Mouse (Mus musculus): ENCODE data around the gene Exog. TPM values are rescaled to one million over a fixed set of nuclear protein-coding genes. Genes with fewer than 3 reads are reported as not detected.

The Exog gene
- polyA plus RNA-seq, 1 experiment: 4.0 TPM

DNA sequence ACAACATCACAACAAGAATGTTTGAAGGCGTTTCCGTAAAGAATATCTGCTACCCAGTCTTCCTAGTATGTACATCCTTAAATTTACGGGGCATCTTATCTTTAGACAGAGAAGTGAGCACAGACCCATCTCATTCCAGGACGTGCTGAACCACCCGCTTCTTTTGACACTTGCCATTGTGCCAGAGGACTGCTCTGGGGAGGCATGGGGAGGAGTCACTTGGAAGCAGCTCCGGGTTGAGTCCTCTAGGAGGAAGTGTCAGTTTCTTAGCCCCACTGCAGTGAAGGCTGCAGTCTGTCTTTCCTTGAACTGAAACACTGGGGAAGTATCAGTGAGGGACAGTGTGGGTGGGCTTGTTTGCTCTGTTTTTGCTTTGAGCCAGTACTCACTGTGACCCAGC, 994 bp downstream of the Exog start:
- no peak for DNase-seq (ENCODE audit: low read depth, low spot score)
- 10% methylated on average over 6 of the region's 6 CpGs for WGBS

GRCm38 (mm10) chr9:119455967-119456366, 11.2 kb downstream of the Exog start:
- WGBS: 86% methylated on average over 14 of the region's 14 CpGs
- no peak for DNase-seq (ENCODE audit: low read depth, low spot score)

DNA sequence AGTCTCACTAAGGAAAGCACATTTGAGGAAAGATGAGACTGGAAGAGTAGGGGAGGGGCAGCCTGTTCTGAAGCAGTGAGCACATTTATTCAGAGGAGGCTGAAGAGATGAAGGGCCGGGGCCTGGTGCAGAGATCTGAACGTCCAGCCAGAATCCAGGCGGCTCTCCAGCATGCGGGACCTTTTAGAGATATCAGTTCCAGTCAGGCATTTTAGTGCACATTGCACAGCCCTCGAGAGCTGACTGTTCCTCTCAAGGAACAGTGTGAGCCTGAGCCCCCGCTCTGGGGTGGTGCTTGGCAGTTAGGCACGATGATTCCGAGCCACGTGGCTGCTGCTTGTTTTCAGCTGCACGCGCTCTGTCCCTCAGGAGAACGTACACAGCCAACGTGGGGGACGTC, 12.4 kb downstream of the Exog start:
- DNase-seq (ENCODE audit: low read depth, low spot score): no peak
- WGBS: 83% methylated on average over 14 of the region's 14 CpGs

- 46% methylated on average over 8 of the region's 8 CpGs for WGBS
These were observed 15.7 kb downstream of the Exog start for GRCm38 (mm10) chr9:119460410-119460809.

DNA sequence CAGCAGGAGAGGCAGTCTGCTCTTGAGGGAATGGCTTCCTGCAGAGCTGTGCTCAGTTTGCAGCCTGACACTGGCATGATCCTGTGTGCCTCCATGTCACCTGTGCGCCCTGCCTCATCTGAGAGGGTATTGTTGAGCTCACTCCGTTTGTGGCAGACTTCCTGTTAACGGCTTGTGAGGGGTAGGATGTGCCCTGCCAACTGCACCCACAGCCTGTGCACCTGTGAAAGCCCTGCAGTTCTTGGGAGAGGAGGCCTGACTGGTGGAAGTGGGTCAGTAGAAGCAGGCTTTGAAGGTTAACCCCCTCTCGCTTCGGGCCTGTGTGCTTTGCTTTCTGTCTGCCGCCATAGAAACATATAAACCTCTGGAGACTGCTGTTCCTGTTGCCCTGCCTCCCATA, 20.3 kb downstream of the Exog start:
- 89% methylated on average over 6 of the region's 6 CpGs for WGBS
- no peak for DNase-seq (ENCODE audit: low read depth, low spot score)

More at GRCm38 (mm10) chr9:119460410-119460809, 15.7 kb downstream of the Exog start:
- DNase-seq (ENCODE audit: low read depth, low spot score): no peak

DNA sequence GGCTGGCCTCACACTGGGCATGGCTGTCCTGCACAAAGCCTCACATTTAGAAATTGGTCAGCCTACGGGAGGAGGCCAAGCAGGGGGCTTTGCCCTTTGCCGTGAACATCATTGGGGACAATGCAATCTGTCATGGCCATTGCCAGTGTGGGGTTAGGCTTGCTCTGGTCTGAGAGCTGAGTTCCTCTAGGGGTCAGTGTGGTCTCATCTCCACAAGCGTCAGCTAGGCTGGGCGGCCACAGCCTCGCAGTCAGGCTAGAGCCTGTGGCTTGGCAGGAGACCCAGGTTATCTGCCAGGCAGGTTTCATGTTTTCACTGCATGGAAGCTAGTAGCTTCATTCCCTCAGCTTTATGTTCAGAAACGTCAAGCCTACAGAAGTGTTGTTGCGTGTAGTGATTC, 20.9 kb downstream of the Exog start:
- 78% methylated on average over 7 of the region's 7 CpGs for WGBS
- DNase-seq (ENCODE audit: low read depth, low spot score): no peak

DNA sequence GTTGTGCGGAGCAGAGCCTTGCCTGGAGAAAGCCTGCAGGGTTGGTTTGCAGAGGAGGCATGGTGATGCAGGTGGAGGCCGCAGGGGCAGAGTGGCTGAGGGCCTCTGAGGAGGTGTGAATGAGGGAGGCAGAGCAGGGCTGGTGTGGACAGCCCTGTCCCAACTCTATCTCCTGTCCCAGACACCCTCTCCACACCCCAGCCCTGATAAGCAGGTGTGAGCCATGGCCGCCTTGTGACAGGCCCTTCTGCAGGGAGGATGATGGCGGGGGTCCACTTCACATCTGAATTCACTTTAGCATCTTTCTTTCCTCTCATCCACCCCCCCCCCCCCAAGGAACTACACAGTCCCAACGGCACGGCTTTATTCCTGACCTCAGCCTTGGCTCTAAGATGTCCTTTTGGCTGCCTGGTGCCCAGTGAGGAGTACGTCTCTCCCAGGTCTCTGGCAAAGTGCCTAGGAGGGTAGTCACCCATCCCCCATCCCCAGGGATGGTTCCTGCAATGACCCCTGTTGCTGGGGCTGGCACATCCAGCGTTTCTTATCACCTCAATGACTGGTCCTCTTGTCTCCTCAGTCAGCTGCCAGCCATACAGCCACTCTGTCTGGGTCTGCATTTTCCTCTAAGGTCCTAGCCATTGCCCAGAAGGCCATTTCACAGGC, 25.1 kb downstream of the Exog start:
- WGBS: 83% methylated on average over 8 of the region's 8 CpGs
- no peak for DNase-seq (ENCODE audit: low read depth, low spot score)

GRCm38 (mm10) chr9:119472412-119472918, 27.7 kb downstream of the Exog start:
- DNase-seq (ENCODE audit: low read depth, low spot score): no peak
- 74% methylated on average over 11 of the region's 11 CpGs for WGBS

- DNase-seq (ENCODE audit: low read depth, low spot score): no peak
These were observed 28.3 kb downstream of the Exog start for GRCm38 (mm10) chr9:119473011-119473410.

GRCm38 (mm10) chr9:119473608-119474164, 28.9 kb downstream of the Exog start:
- WGBS: 74% methylated on average over 9 of the region's 9 CpGs
- DNase-seq (ENCODE audit: low read depth, low spot score): no peak

More at GRCm38 (mm10) chr9:119473011-119473410, 28.3 kb downstream of the Exog start:
- WGBS: 83% methylated on average over 1 of the region's 1 CpGs

DNA sequence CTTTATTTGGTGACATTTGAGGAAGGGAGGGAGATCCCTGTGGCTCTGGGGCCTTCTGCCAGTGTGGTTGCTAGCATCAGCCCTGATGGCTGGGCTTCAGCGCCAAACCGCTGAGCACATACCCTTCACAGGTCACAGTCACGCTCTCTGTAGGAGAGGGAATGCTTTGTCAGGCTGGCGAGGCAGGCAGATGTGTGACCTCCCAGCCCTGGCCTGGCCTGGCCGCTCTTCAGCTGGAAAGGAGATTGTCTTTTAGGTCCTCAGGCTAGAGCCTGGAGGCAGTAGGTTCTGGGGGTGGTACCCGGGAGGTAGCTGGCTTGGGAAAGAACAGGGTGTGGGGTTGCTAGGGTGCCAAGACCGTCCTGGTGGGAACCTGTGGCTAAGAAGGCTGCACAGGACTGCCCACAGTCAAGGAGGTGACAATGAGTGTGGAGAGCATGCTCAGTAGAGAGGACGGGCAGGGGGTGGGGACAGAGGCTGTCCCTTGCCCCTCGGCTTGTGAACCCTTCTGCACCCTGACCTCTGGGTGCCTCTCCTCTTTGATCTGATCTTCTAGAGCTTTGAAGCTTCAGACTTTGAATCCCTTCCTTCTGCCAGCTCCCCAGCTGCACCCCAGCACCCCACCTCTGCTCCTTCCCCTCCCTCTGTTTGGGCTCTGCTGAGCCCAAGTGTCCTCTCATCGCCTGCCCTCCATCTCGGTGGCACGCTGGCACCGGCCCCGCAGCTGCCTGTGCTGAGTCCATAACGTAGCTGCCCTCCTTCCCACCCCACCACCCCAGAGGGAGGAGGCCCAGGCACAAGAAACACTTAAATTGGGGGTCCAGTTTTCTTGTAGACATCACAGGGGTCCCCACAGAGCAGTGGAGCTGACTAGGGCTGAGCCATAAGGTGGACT, 30.2 kb downstream of the Exog start:
- 64% methylated on average over 15 of the region's 15 CpGs for WGBS
- DNase-seq (ENCODE audit: low read depth, low spot score): no peak

DNA sequence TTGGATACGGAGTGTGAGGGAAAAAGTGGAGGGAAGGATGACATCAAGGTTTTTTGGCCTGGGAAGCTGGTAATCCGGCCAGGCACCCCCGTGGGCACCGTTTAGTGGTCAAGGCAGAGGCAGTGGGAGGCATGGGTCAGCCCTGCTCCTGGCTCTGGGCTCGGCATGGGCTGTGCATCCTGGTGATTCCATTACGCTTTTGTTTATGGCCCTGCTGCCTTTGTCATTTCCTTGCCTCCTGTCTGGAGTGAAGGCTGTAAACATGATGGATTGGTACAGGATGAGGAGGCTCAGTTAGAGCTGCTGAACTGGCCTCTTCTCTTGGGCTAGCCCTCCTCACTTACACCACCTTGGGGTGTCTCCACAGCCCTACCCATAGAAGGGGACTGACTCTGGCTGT, 33.0 kb downstream of the Exog start:
- WGBS: 27% methylated on average over 6 of the region's 6 CpGs
- DNase-seq (ENCODE audit: low read depth, low spot score): no peak

GRCm38 (mm10) chr9:119478345-119478744, 33.6 kb downstream of the Exog start:
- WGBS: 46% methylated on average over 11 of the region's 11 CpGs

GRCm38 (mm10) chr9:119479297-119479696, 34.6 kb downstream of the Exog start:
- no peak for DNase-seq (ENCODE audit: low read depth, low spot score)
- 34% methylated on average over 8 of the region's 8 CpGs for WGBS

More at GRCm38 (mm10) chr9:119478345-119478744, 33.6 kb downstream of the Exog start:
- DNase-seq (ENCODE audit: low read depth, low spot score): no peak

DNA sequence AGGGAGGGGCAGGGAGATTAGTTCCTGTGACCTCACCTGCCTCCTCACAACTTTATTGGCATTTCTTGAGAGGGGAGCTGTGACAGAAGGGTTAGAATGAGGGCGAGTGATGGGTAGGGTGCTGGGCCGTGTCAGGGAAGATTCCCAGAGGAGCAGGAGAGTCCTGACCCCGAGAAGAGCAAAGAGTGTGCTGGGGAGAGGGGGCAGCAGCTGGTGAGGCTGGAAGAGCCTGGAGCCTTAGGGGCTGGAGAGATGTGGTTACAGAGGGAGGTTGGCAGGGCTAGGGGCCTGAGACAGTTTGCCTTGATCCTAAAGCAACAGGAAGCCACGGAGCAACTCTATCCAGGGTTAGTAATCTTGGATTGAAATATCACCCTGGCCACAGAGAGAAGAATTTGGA, 36.9 kb downstream of the Exog start:
- 72% methylated on average over 4 of the region's 4 CpGs for WGBS

DNA sequence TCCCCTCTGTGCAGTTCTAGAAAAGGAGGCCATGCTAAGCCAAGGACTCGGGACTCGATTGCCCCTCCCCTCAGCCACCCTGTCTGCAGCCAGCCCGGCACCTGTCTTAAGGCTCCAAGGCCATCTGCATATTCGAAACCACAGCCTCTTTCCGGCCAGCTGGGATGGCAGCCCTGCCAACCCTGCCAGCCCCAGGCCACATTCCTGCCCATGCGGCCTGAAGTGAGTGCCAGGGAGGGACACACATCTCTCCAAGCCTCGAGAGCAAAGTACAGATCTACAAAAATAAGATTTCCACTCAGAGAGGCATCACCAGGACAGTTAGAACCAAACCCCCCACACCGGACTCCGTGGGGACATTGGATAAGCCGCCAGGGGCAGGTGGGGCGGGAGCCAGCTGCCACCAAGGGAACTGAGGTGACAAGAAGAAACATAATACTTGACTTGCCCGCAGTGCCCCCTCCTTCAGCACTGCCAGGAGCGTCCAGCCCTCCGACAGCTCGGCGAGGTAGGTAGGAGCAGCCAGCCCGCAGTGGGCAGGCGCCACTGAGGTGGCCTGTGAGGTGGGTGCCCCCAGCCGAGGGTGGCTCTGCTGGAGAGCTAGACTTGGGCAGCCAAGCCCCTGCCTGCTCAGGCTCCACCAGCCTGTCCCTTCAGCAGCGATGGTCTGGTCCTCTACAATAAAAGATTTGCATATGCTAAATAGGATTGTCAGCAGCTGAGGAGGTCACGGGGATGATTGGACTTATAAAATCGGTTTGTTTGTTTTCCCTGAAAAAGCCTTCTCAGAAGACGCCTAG, 39.0 kb downstream of the Exog start:
- 40% methylated on average over 23 of the region's 23 CpGs for WGBS
- DNase-seq (ENCODE audit: low read depth, low spot score): no peak

More for the DNA sequence above, 36.9 kb downstream of the Exog start:
- no peak for DNase-seq (ENCODE audit: low read depth, low spot score)

- 59% methylated on average over 9 of the region's 9 CpGs for WGBS
- DNase-seq (ENCODE audit: low read depth, low spot score): no peak
These were observed 39.7 kb downstream of the Exog start for GRCm38 (mm10) chr9:119484420-119484819.

DNA sequence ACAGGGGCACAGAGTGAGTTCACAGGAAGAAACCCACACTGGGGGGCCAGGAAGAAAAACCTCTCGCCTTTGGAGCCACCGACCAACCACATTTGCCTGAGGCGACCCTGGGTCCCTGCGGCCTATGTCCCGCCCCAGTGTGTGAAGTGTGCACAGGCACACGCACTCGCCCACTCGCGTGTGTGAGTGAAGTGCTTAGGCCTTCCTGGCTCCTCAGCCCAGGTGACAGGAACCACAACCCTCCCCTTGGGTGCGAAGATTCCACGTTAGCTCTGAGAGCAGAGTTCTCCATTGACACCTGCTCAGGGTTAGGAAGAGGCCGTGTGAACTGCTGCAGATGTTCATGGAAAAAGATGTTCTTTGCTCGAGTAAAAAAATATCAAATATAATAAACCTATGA, 40.1 kb downstream of the Exog start:
- 77% methylated on average over 13 of the region's 13 CpGs for WGBS
- DNase-seq (ENCODE audit: low read depth, low spot score): no peak

DNA sequence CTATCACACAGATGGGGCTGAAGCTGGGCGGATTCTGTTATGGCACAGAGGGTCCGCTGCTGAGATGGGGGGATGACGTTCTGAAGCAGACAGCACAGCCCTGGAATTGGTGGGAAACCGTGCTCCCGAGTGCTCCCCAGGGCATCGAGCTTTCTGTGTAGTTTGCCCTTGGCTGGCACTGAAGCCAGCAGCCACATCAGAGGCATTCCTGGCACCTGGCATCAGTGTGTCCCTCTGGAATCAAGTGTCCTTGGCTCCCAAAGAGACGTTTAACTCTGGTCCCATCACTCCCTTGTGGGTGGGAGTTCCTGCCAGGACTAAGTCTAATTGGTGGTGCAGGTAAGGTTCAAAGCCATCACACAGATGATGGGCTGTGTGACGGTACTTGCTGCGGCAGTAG, 51.6 kb downstream of the Exog start:
- DNase-seq (ENCODE audit: low read depth, low spot score): no peak
- 76% methylated on average over 9 of the region's 9 CpGs for WGBS

DNA sequence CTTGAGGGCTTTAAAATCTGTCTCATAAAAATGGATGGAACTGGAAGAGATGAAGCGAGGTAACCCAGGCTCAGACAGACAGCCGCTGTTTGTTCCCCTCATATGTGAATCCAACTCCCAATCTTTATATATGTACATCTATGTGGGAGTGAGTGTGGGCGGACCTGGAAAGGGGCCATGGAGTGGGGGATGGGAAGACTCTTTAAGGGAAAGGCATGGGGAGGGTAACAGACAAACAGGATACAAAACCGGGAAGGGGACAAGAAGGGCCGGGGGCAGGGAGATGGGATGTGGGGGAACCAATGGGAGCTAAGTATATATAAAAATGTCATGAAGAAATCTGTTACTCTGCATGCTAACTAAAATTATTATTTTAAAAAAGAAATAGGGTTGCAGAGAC, 52.2 kb downstream of the Exog start:
- no peak for DNase-seq (ENCODE audit: low read depth, low spot score)
- 59% methylated on average over 5 of the region's 5 CpGs for WGBS

Data from large intestine, adult 2 months (tissue).